Mouse (Mus musculus): ENCODE results near the gene Phlpp2. TPM values are rescaled to one million over a fixed set of nuclear protein-coding genes. Genes with fewer than 3 reads are reported as not detected.

The Phlpp2 gene
- polyA plus RNA-seq, 1 experiment from 2014 or later: 4.4 TPM

DNA sequence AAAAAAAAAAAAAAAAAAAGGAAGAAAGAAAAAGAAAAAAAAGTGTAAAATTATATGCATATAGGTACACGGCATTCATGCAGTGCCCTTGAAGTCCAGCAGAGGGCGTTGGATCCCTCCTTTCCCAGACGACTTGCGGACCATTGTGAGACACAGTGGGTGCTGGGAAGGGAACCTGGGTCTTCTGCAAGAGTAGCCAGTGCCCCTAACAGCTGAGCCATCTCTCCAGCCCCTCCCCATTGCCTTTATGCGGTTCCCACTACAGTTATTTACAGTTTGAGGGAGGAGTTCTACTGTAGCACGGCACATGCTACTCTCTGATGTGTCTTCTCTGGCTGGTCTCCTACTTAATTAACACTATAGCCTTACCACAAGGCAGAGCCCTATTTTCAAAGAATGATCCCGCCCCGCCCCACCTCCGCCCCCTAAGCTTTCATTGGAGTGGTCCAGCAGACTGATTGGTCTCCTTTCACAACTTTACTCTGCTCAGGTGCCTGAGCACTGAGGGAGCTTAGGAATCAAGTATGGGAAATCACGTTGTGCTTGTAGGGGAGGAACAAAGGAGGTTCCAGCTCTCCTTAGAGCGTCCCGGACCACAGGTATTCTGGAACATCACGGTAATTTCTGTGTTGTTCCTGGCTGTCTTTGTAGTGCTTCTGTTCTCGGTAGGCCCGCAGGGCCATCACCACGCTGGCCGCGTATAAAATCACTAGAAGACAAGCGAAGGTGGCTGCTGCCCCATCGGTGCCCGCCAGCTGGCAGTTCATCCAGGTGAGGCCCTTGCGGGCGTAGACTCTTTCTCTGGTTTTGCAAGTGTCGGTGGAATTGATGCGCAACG, 79.3 kb downstream of the Phlpp2 start:
- DNase-seq (ENCODE audit: low spot score) (peak; percentile 80), ATAC-seq (replicated peaks; ENCODE audit: low FRiP score) (peak; percentile 70)
- no peaks in the 10 kb centered on the region for H3K36me3 ChIP-seq (ENCODE audit: control insufficient read depth, insufficient read depth, low read length)
- peaks cover 3% of the 10 kb centered on the region; the same call in 1 of the 2 replicates for H3K4me1 ChIP-seq (replicated peaks; ENCODE audit: control insufficient read depth, insufficient read depth, low read length)
- H3K9me3 ChIP-seq (ENCODE audit: control insufficient read depth, low read length): no peaks in the 10 kb centered on the region
- H3K9ac ChIP-seq (ENCODE audit: low read length): peak overlapping the region; percentile 50
- WGBS: under 1% methylated on average over 26 of the region's 26 CpGs
- H3K4me2 ChIP-seq (ENCODE audit: low read depth, low read length, severe bottlenecking): peak overlapping the region; percentile 63
- no peak overlapping the region for H3K27ac ChIP-seq (ENCODE audit: low read depth, low read length)
- peak overlapping the region; percentile 36 for H3K4me3 ChIP-seq (ENCODE audit: low read depth, low read length)
- H3K27me3 ChIP-seq (ENCODE audit: control insufficient read depth, insufficient read depth, low read length): peaks cover 6% of the 10 kb centered on the region; the same call in 1 of the 2 replicates

DNA sequence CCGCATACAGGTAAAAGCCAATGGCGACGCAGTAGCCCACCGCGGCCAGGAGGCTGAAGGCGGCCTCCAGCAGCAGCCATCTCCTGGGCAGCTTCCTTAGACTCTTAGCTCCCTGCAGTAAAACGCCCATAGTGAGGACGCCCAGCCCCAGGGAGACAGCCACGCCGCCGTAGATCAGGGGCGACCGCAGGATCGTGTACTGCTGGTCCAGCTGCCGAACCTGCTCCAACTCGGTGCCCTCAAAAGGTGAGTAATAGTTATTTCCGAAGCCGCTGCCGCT, 79.9 kb downstream of the Phlpp2 start:
- no peak for ATAC-seq (replicated peaks; ENCODE audit: low FRiP score)
- no peak for DNase-seq (ENCODE audit: low spot score)
- H3K4me1 ChIP-seq (replicated peaks; ENCODE audit: control insufficient read depth, insufficient read depth, low read length): peaks cover 3% of the 10 kb centered on the region; the same call in 1 of the 2 replicates
- H3K4me3 ChIP-seq (ENCODE audit: low read depth, low read length): peak overlapping the region; percentile 36
- peaks cover 6% of the 10 kb centered on the region; the same call in 1 of the 2 replicates for H3K27me3 ChIP-seq (ENCODE audit: control insufficient read depth, insufficient read depth, low read length)
- H3K36me3 ChIP-seq (ENCODE audit: control insufficient read depth, insufficient read depth, low read length): no peaks in the 10 kb centered on the region
- peak overlapping the region; percentile 63 for H3K4me2 ChIP-seq (ENCODE audit: low read depth, low read length, severe bottlenecking)
- H3K9ac ChIP-seq (ENCODE audit: low read length): peak overlapping the region; percentile 50
- 6% methylated on average over 19 of the region's 19 CpGs for WGBS
- no peak overlapping the region for H3K27ac ChIP-seq (ENCODE audit: low read depth, low read length)
- no peaks in the 10 kb centered on the region for H3K9me3 ChIP-seq (ENCODE audit: control insufficient read depth, low read length)

DNA sequence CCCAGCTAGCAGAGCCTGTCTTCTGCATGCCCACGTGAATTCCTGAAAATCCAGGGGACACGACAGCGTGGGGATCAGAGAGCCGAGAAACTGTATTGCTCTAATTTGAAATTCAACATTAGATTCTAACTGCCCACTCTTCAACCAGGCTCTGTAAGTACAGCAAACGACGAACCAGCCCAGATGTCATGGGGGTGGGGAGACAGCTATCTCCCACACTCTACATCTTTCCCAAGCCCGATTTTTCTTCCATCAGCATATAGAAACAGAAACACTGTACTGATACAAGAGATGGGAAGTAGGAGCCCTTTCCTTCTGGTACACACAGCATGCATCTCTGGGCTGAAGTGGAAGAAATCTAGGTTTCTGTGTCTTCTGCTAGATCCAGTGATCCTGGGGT, 83.8 kb downstream of the Phlpp2 start:
- Histone ChIP-seq H3K4me1 (replicated peaks; ENCODE audit: control insufficient read depth, insufficient read depth, low read length) (peaks cover 11% of the 10 kb centered on the region), H3K9me3 (ENCODE audit: control insufficient read depth, low read length) (no peaks in the 10 kb centered on the region), H3K4me3 (ENCODE audit: low read depth, low read length) (no peak overlapping the region), H3K36me3 (ENCODE audit: control insufficient read depth, insufficient read depth, low read length) (no peaks in the 10 kb centered on the region), H3K27ac (ENCODE audit: low read depth, low read length) (no peak overlapping the region), H3K27me3 (ENCODE audit: control insufficient read depth, insufficient read depth, low read length) (peaks cover 6% of the 10 kb centered on the region; the same call in 1 of the 2 replicates), H3K9ac (ENCODE audit: low read length) (no peak overlapping the region), H3K4me2 (ENCODE audit: low read depth, low read length, severe bottlenecking) (no peak overlapping the region)
- no peak for DNase-seq (ENCODE audit: low spot score)
- ATAC-seq (replicated peaks; ENCODE audit: low FRiP score): no peak
- WGBS: 83% methylated on average over 7 of the region's 7 CpGs

DNA sequence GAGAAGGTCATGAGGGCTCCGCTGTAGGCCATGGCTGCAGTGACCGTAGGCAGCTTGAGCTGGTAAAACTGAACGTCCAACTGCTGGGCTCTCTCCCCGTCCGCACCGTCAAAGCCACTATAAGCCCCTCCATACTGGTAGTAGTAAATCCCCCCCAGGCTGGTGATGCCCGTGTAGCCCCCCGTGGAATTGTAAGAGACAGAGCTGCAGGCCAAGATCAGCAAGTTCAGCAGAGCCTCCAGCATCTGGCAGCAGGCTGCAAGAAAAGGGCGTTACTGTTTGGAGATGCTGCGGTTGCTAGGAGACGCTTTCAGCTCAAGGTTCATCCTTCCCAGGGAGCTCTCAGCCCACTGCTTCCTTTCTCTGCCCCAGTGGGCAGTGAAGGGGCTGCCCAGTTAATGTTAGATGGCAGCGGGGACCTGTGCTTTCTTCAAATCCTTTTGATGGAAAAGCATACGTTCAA, 86.2 kb downstream of the Phlpp2 start:
- ATAC-seq (replicated peaks; ENCODE audit: low FRiP score) (peak; percentile 71), DNase-seq (ENCODE audit: low spot score) (no peak)
- WGBS: 37% methylated on average over 13 of the region's 13 CpGs

DNA sequence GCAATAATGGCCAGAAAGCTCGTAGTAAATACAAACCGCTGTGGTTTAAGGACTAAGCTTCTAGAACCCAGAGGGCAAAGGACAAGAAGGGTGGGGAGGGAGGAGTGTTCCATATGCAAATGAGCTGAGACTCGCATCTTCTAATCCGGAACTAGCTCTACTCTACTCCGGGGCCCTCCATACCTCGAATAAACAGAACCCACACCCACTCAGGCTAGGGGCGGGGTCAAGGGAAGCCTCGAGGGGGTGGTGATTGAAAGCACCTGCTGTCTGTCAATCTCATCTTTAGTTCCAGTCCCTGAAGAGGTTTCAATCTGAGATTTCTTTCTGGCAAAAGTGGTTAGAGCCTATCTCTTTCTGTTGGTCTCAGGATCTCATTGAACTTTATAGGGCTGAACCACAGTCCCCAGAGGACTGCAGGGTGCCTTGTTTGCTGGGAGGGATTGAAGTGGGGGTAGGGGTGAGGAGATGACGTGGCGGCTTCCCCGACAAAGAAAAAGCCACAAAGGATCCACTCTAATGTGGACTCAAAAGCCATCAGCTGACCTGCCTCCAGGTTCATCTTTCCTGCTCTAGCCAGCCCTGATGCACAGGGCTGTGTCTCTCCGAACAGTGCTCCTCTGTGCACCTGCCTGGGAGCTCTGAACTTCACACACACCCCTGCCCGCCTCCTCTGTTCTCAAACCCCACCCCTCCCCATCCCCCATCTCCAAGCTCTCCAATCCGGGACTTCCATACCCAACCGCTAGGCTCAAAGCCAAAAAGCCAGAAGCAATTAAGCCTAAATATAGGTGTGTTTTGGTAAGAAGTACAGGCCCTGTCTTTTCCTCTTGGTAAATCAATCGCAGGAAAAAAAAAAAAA, 89.1 kb downstream of the Phlpp2 start:
- H3K9ac ChIP-seq (ENCODE audit: low read length): 0 out of 2 replicates have a peak overlapping the region, but pooled peaks have one; percentile 12
- peak; percentile 56; the same call in 1 of the 2 replicates for ATAC-seq (replicated peaks; ENCODE audit: low FRiP score)
- peaks cover 14% of the 10 kb centered on the region for H3K4me1 ChIP-seq (replicated peaks; ENCODE audit: control insufficient read depth, insufficient read depth, low read length)
- no peaks in the 10 kb centered on the region for H3K9me3 ChIP-seq (ENCODE audit: control insufficient read depth, low read length)
- no peak overlapping the region for H3K4me3 ChIP-seq (ENCODE audit: low read depth, low read length)
- no peak overlapping the region; the same call in 1 of the 2 replicates for H3K27ac ChIP-seq (ENCODE audit: low read depth, low read length)
- H3K36me3 ChIP-seq (ENCODE audit: control insufficient read depth, insufficient read depth, low read length): no peaks in the 10 kb centered on the region
- peak overlapping the region; percentile 21 for H3K4me2 ChIP-seq (ENCODE audit: low read depth, low read length, severe bottlenecking)
- WGBS: 4% methylated on average over 16 of the region's 16 CpGs
- DNase-seq (ENCODE audit: low spot score): peak; percentile 67
- H3K27me3 ChIP-seq (ENCODE audit: control insufficient read depth, insufficient read depth, low read length): peaks cover 9% of the 10 kb centered on the region

More for the DNA sequence above, 86.2 kb downstream of the Phlpp2 start:
- Histone ChIP-seq H3K27ac (ENCODE audit: low read depth, low read length) (no peak overlapping the region), H3K9me3 (ENCODE audit: control insufficient read depth, low read length) (no peaks in the 10 kb centered on the region), H3K9ac (ENCODE audit: low read length) (no peak overlapping the region), H3K36me3 (ENCODE audit: control insufficient read depth, insufficient read depth, low read length) (no peaks in the 10 kb centered on the region), H3K4me2 (ENCODE audit: low read depth, low read length, severe bottlenecking) (no peak overlapping the region), H3K4me1 (replicated peaks; ENCODE audit: control insufficient read depth, insufficient read depth, low read length) (peaks cover 12% of the 10 kb centered on the region), H3K27me3 (ENCODE audit: control insufficient read depth, insufficient read depth, low read length) (no peaks in the 10 kb centered on the region), H3K4me3 (ENCODE audit: low read depth, low read length) (no peak overlapping the region)

DNA sequence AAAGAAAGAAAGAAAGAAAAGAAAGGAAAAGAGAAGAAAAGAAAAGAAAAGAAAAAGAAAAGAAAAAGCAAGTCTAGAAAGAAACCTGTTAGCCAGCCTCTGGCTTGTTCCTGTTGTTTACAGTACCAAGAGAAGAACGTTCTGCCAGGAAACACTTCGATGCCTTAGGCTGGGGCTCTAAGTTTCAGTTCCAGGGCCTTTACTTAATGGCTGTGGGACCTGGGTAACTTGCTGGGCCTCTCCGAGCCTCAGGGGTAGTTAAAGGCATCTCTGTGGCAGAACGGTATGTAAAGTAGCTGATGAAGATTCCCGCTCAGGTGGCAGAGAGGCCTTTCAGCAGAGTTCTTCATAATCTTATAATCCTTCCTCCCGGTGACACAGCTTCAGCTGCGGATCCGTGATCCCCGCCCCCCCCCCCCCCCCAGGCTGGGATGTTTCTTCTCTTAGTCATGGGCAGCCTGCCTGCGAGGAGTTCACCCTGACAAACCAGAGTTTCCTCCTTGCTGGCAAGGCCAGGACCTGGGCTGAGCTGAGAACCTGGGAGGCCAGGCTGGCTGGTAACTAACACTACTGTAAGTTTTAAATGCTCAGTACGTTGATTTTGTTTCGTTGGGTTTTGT, 89.8 kb downstream of the Phlpp2 start:
- 26% methylated on average over 12 of the region's 12 CpGs for WGBS
- H3K4me3 ChIP-seq (ENCODE audit: low read depth, low read length): no peak overlapping the region
- no peaks in the 10 kb centered on the region for H3K9me3 ChIP-seq (ENCODE audit: control insufficient read depth, low read length)
- H3K9ac ChIP-seq (ENCODE audit: low read length): no peak overlapping the region
- H3K4me1 ChIP-seq (replicated peaks; ENCODE audit: control insufficient read depth, insufficient read depth, low read length): peaks cover 14% of the 10 kb centered on the region
- peaks cover 9% of the 10 kb centered on the region for H3K27me3 ChIP-seq (ENCODE audit: control insufficient read depth, insufficient read depth, low read length)
- no peak for DNase-seq (ENCODE audit: low spot score)
- H3K27ac ChIP-seq (ENCODE audit: low read depth, low read length): no peak overlapping the region
- no peak for ATAC-seq (replicated peaks; ENCODE audit: low FRiP score)
- no peaks in the 10 kb centered on the region for H3K36me3 ChIP-seq (ENCODE audit: control insufficient read depth, insufficient read depth, low read length)
- H3K4me2 ChIP-seq (ENCODE audit: low read depth, low read length, severe bottlenecking): no peak overlapping the region

DNA sequence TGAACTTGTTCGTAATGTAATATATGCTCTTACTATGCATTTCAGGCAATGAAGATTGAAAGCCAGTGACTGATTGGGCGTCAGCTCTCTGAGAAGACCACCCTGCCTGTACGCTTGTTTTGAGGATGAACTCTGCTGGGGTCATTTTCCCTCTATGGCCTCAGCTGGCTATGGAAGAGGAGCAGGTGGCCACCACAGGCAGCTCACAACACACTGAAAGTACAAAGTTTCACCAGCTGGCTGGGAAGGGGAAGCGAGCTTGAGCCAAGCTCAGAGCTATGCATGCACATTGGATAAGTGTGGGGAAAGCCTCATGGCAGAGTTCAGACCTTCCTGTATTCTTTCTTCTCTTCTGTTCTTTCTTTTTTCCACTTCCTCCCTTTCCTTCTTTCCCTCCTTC, 90.8 kb downstream of the Phlpp2 start:
- H3K27me3 ChIP-seq (ENCODE audit: control insufficient read depth, insufficient read depth, low read length): peaks cover 9% of the 10 kb centered on the region
- H3K4me2 ChIP-seq (ENCODE audit: low read depth, low read length, severe bottlenecking): no peak overlapping the region
- ATAC-seq (replicated peaks; ENCODE audit: low FRiP score): no peak
- 88% methylated on average over 4 of the region's 4 CpGs for WGBS
- H3K4me3 ChIP-seq (ENCODE audit: low read depth, low read length): no peak overlapping the region
- peaks cover 14% of the 10 kb centered on the region for H3K4me1 ChIP-seq (replicated peaks; ENCODE audit: control insufficient read depth, insufficient read depth, low read length)
- H3K9me3 ChIP-seq (ENCODE audit: control insufficient read depth, low read length): no peaks in the 10 kb centered on the region
- no peak overlapping the region for H3K27ac ChIP-seq (ENCODE audit: low read depth, low read length)
- no peaks in the 10 kb centered on the region for H3K36me3 ChIP-seq (ENCODE audit: control insufficient read depth, insufficient read depth, low read length)
- H3K9ac ChIP-seq (ENCODE audit: low read length): no peak overlapping the region
- no peak for DNase-seq (ENCODE audit: low spot score)

DNA sequence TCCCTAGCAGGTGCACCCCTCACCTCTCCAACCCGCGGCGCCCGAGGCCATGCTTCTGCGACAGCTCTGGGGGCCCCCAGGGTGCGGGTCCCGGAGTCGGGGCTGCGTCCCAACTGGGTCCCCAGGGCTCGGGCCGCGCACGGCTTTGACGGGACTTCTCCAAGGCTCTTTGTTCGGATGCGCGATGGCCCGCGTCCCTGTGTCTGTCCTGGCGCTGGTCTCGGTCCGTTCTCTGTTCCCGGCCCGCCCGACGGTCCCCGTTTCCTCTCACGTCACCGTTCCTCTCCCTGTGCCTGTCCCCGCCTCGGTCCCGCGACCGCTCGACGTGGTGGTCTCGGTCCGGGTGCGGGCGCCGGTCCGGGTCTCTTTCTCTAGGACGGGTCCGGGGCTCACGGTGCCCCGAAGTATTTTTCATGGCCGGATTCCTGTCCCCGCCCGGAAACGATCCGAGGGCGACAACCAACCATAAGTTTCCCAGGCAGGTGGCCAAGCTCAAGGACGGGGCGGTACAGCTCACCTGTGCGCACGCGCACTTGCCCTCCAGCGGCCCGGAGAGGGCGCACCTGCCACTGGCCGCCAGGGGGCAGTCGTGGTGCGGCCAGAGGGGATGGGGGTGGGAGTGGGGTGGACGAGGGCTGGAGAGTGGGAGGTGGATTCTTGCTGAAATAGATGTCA, 93.5 kb downstream of the Phlpp2 start, which contains the start of gene Marveld3:
TSS of gene Marveld3 (minus strand) at position 511 of the 675 bp plus-strand sequence.
- peak within 1 kb of the TSS; percentile 42; the same call in 1 of the 2 replicates for H3K9ac ChIP-seq (ENCODE audit: low read length)
- peak; percentile 78 for DNase-seq (ENCODE audit: low spot score)
- no peak within 1 kb of the TSS for H3K27ac ChIP-seq (ENCODE audit: low read depth, low read length)
- WGBS: 2% methylated on average over 62 of the region's 64 CpGs
- no peaks in the 10 kb centered on the region for H3K9me3 ChIP-seq (ENCODE audit: control insufficient read depth, low read length)
- peak within 1 kb of the TSS; percentile 73 for H3K4me2 ChIP-seq (ENCODE audit: low read depth, low read length, severe bottlenecking)
- peaks cover 8% of the 10 kb centered on the region for H3K4me1 ChIP-seq (replicated peaks; ENCODE audit: control insufficient read depth, insufficient read depth, low read length)
- no peaks in the 10 kb centered on the region for H3K36me3 ChIP-seq (ENCODE audit: control insufficient read depth, insufficient read depth, low read length)
- peak; percentile 76 for ATAC-seq (replicated peaks; ENCODE audit: low FRiP score)
- peaks cover 9% of the 10 kb centered on the region for H3K27me3 ChIP-seq (ENCODE audit: control insufficient read depth, insufficient read depth, low read length)
- H3K4me3 ChIP-seq (ENCODE audit: low read depth, low read length): peak within 1 kb of the TSS; percentile 36
